Mouse (Mus musculus): ENCODE measurements around the gene Znrf3.

GRCm38 (mm10) chr11:5490989-5491656 is 46.5 kb upstream of the Znrf3 start:
- TF ChIP-seq POLR2A (IDR thresholded peaks at IDR 0.05; ENCODE audit: insufficient read length, low read depth) (no peak), MAX (IDR thresholded peaks at IDR 0.05; ENCODE audit: low read depth) (no peak), POLR2AphosphoS2 (IDR thresholded peaks at IDR 0.05; ENCODE audit: insufficient read length, low read depth) (no peak), USF1 (IDR thresholded peaks at IDR 0.05; ENCODE audit: low read depth) (no peak), MYOG (IDR thresholded peaks at IDR 0.05; ENCODE audit: control insufficient read depth in 1 of 3, insufficient read depth in 1 of 3, insufficient read length in 2 of 3, low read depth in 2 of 3) (no peak), REST (IDR thresholded peaks at IDR 0.05; ENCODE audit: insufficient read depth, insufficient read length) (no peak), TCF12 (IDR thresholded peaks at IDR 0.05; ENCODE audit: insufficient read depth, poor library complexity, severe bottlenecking) (no peak), CEBPB (IDR thresholded peaks at IDR 0.05; ENCODE audit: insufficient read depth, poor library complexity, severe bottlenecking) (no peak), MYOD1 (IDR thresholded peaks at IDR 0.05; ENCODE audit: control insufficient read depth in 1 of 3, insufficient read length in 2 of 3, low read depth in 2 of 3) (no peak), TCF3 (IDR thresholded peaks at IDR 0.05; ENCODE audit: insufficient read length, low read depth) (no peak), E2F4 (IDR thresholded peaks at IDR 0.05; ENCODE audit: insufficient read depth) (no peak)

All from myocyte (in vitro differentiated cells).